Comparison of ENCODE assay signal across 23 mouse cellular contexts in genomic region chr13:44924042-44924441, GRCm38 (mm10).
DNase-seq lines count a peak whose midpoint lies in the region; ATAC-seq and TF ChIP-seq lines count a peak whose summit lies in the region.
"Had no signal": no experiment of that assay in that cellular context is flagged by ENCODE, and none has a peak within 500 bp of the region (broad histone marks: within the 10 kb centered on the region; RNA-seq: fewer than 3 reads in every experiment).

No protein-coding gene starts in this region.

- TF ChIP-seq CTCF in heart, postnatal 0 days (IDR thresholded peaks at IDR 0.05; ENCODE audit: low read depth) = no peak
- TF ChIP-seq CTCF in kidney, adult 2 months (conservative IDR thresholded peaks at IDR 0.05; ENCODE audit: insufficient read depth, insufficient read length, low read depth, low read length) = no peak

- no peaks in the 10 kb centered on the region for H3K9me3 ChIP-seq in heart, postnatal 0 days (replicated peaks; ENCODE audit: control insufficient read depth, low read length)
- no peaks in the 10 kb centered on the region for H3K9me3 ChIP-seq in heart, embryonic 12.5 days (replicated peaks)
- H3K9me3 ChIP-seq: embryonic facial prominence, embryonic 12.5 days; G1E; heart, embryonic 15.5 days had no signal

- no peak overlapping the region for H3K27ac ChIP-seq in heart, postnatal 0 days (ENCODE audit: low read depth)
- H3K27ac ChIP-seq in heart, embryonic 12.5 days (ENCODE audit: poor library complexity, severe bottlenecking) = no peak overlapping the region
- H3K27ac ChIP-seq in kidney, adult 2 months (ENCODE audit: insufficient read depth, low read depth, low read length) = no peak overlapping the region
- H3K27ac ChIP-seq: embryonic facial prominence, embryonic 12.5 days; heart, embryonic 15.5 days; liver, embryonic 14.5 days had no signal

- peaks cover 11% of the 10 kb centered on the region for H3K4me1 ChIP-seq in heart, postnatal 0 days (ENCODE audit: control insufficient read depth, insufficient read depth)
- no peaks in the 10 kb centered on the region for H3K4me1 ChIP-seq in heart, embryonic 12.5 days (replicated peaks)
- 0 out of 2 replicates have a peak, but pooled peaks cover 2% of the 10 kb centered on the region for H3K4me1 ChIP-seq in kidney, adult 2 months (ENCODE audit: control insufficient read depth, insufficient read depth, low read length)
- H3K4me1 ChIP-seq: embryonic facial prominence, embryonic 12.5 days had no signal

- no peaks in the 10 kb centered on the region for H3K27me3 ChIP-seq in heart, postnatal 0 days (ENCODE audit: control insufficient read depth, insufficient read depth, low read length)
- no peaks in the 10 kb centered on the region for H3K27me3 ChIP-seq in heart, embryonic 12.5 days (replicated peaks)
- no peaks in the 10 kb centered on the region for H3K27me3 ChIP-seq in kidney, adult 2 months (replicated peaks; ENCODE audit: control insufficient read depth, insufficient read depth, low read length)
- H3K27me3 ChIP-seq: embryonic facial prominence, embryonic 12.5 days; heart, embryonic 15.5 days had no signal

- TF ChIP-seq EP300 in heart, postnatal 0 days (IDR thresholded peaks at IDR 0.05; ENCODE audit: low read depth) = no peak

- no peak overlapping the region for H3K4me2 ChIP-seq in heart, postnatal 0 days (ENCODE audit: low read depth, low read length)
- H3K4me2 ChIP-seq in heart, embryonic 12.5 days = no peak overlapping the region
- H3K4me2 ChIP-seq: embryonic facial prominence, embryonic 12.5 days; heart, embryonic 15.5 days had no signal

- H3K36me3 ChIP-seq in heart, postnatal 0 days (replicated peaks; ENCODE audit: control insufficient read depth, insufficient read depth, low read length) = peaks cover 65% of the 10 kb centered on the region
- peaks cover 77% of the 10 kb centered on the region for H3K36me3 ChIP-seq in heart, embryonic 12.5 days
- peaks cover 3% of the 10 kb centered on the region for H3K36me3 ChIP-seq in kidney, adult 2 months (ENCODE audit: control insufficient read depth, insufficient read depth, low read length)

- H3K9ac ChIP-seq in heart, postnatal 0 days (replicated peaks; ENCODE audit: low read depth, low read length) = no peak overlapping the region
- no peak overlapping the region for H3K9ac ChIP-seq in heart, embryonic 12.5 days
- H3K9ac ChIP-seq: embryonic facial prominence, embryonic 12.5 days; heart, embryonic 15.5 days; liver, embryonic 14.5 days had no signal

- TF ChIP-seq POLR2A in kidney, adult 2 months (IDR thresholded peaks at IDR 0.05; ENCODE audit: low read depth, low read length) = no peak

- peak; percentile 67 for DNase-seq in adrenal gland, postnatal 10 days
- no peak for DNase-seq in adrenal gland, postnatal 4 days (ENCODE audit: low spot score in 2 of 2)
- DNase-seq in heart, postnatal 0 days (ENCODE audit: low spot score) = no peak
- peak; percentile 38 for DNase-seq in kidney, adult 2 months
- no peak for DNase-seq in kidney, postnatal 4 days
- DNase-seq in adrenal gland, postnatal 36 days = peak; percentile 16 to 42
- DNase-seq: cerebellum, adult 11-12 months; cerebellum, adult 9-11 months; embryo, embryonic 11 days; gastrocnemius, postnatal 14 days; kidney, adult 18-20 months; layer of hippocampus, adult 9-11 months; liver; lung, adult 2 months; lung, postnatal 10 days; midbrain, embryonic 14.5 days; thymus, postnatal 4 days had no signal

- 65% methylated on average over 3 of the region's 3 CpGs for WGBS in heart, postnatal 0 days
- WGBS in heart, embryonic 12.5 days = 94% methylated on average over 3 of the region's 3 CpGs
- 56% methylated on average over 3 of the region's 3 CpGs for WGBS in kidney, adult 2 months

- H3K4me3 ChIP-seq in heart, postnatal 0 days (ENCODE audit: low read depth, low read length) = no peak overlapping the region
- no peak overlapping the region for H3K4me3 ChIP-seq in heart, embryonic 12.5 days
- H3K4me3 ChIP-seq in kidney, adult 2 months (ENCODE audit: insufficient read depth, low read depth, low read length) = no peak overlapping the region
- H3K4me3 ChIP-seq: embryonic facial prominence, embryonic 12.5 days; heart, embryonic 15.5 days had no signal

- ATAC-seq in heart, postnatal 0 days (ENCODE audit: insufficient read depth, low read depth) = peak; percentile 30; the same call in 1 of the 2 replicates
- ATAC-seq in heart, embryonic 12.5 days (ENCODE audit: insufficient number of reproducible peaks, low FRiP score) = no peak
- ATAC-seq: forebrain, embryonic 14.5 days had no signal

Comparison
In these comparisons a context has a peak if more than half of its experiments do, and no peak if none do; other contexts are left out.
1. DNase-seq: peak in adrenal gland, postnatal 10 days (single experiment), kidney, adult 2 months (single experiment) and adrenal gland, postnatal 36 days (2 of 2); none in adrenal gland, postnatal 4 days (0 of 2), heart, postnatal 0 days (single experiment) and kidney, postnatal 4 days (0 of 2).